ENCODE assay signal across 7 mouse cellular contexts in the genomic region with DNA sequence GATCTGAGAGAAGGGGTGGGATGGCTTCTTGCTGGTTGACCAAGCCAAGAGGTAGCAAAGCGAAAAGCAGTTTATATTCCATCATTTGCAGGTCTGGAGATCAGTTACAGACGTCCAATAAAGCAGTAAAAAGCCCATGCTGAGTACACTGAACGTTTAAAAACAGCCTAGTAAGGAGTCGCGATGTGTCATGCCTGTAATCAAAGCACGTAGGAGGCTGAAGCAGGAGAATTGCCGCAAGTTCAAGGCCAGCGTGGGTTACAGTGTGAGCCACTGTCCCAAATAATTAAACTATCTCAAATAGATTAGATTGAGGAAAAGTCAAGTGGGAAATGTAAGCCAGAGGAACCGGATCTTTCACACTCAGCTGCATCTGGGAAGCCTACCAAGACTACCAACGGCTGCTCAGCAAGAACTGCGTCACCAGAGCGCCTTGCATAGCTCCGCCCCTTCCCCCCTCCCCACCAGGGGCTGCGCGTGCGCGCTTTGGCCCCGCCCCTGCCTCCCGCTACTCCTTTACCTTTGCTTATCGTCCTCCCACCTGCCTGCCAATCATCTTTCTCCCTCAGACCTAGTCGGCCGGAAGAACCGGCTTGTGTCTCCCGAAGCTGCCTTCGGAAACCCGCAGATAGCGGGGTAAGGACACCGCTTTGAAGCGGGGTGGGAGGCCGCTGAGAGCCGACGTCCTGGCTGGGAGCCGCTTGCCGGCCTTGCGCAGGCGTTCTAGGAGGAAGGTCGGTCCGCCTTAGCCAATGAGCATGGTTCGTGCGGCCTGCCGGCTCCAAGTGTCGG. TPM values are rescaled to one million over a fixed set of nuclear protein-coding genes. Genes with fewer than 3 reads are reported as not detected.
DNase-seq lines count a peak whose midpoint lies in the region; ATAC-seq lines count a peak whose summit lies in the region.

A gene (plus strand): TSS at position 487 of the 792 bp plus-strand sequence.

- intact Hi-C loops in left cerebral cortex, postnatal 36 days (cut with DNase I): no loop called here

- H3K27me3 ChIP-seq in intestine, embryonic 16.5 days (replicated peaks; ENCODE audit: control insufficient read depth, insufficient read depth, low read length): no peaks in the 10 kb centered on the region
- H3K27me3 ChIP-seq in midbrain, embryonic 11.5 days (ENCODE audit: control insufficient read depth, insufficient read depth, low read length): no peaks in the 10 kb centered on the region

- H3K27ac ChIP-seq in intestine, embryonic 16.5 days (ENCODE audit: low read length): peak within 1 kb of the TSS; percentile 89
- H3K27ac ChIP-seq in midbrain, embryonic 11.5 days (ENCODE audit: low read depth, low read length): peak within 1 kb of the TSS; percentile 57; the same call in 1 of the 2 replicates

- 6% methylated on average over 42 of the region's 42 CpGs for WGBS in intestine, embryonic 16.5 days
- 8% methylated on average over 42 of the region's 42 CpGs for WGBS in midbrain, embryonic 11.5 days

- H3K36me3 ChIP-seq in intestine, embryonic 16.5 days (ENCODE audit: control insufficient read depth, insufficient read depth, low read length): no peaks in the 10 kb centered on the region
- no peaks in the 10 kb centered on the region for H3K36me3 ChIP-seq in midbrain, embryonic 11.5 days (ENCODE audit: control insufficient read depth, insufficient read depth, low read length)

- no peaks in the 10 kb centered on the region for H3K9me3 ChIP-seq in intestine, embryonic 16.5 days (ENCODE audit: control insufficient read depth, low read length)
- H3K9me3 ChIP-seq in midbrain, embryonic 11.5 days (ENCODE audit: control insufficient read depth, low read length): no peaks in the 10 kb centered on the region

- peak within 1 kb of the TSS; percentile 87 for H3K9ac ChIP-seq in intestine, embryonic 16.5 days (ENCODE audit: low read depth, low read length)
- peak within 1 kb of the TSS; percentile 75 for H3K9ac ChIP-seq in midbrain, embryonic 11.5 days (ENCODE audit: low read length)

- H3K4me3 ChIP-seq in intestine, embryonic 16.5 days (ENCODE audit: low read length): peak within 1 kb of the TSS; percentile 73
- peak within 1 kb of the TSS; percentile 58 for H3K4me3 ChIP-seq in midbrain, embryonic 11.5 days (ENCODE audit: low read depth, low read length)

- H3K4me2 ChIP-seq in intestine, embryonic 16.5 days (ENCODE audit: low read depth, low read length): peak within 1 kb of the TSS; percentile 89
- H3K4me2 ChIP-seq in midbrain, embryonic 11.5 days: peak within 1 kb of the TSS; percentile 74

- peak; percentile 88 for DNase-seq in adrenal gland, adult 8-10 months
- peak; percentile 95 for DNase-seq in embryo, embryonic 9.5 days (ENCODE audit: extremely low spot score)
- peak; percentile 82 to 91 for DNase-seq in gastrocnemius, postnatal 4 days (ENCODE audit: low spot score in 2 of 2)
- DNase-seq in left cerebral cortex, postnatal 36 days (ENCODE audit: low spot score in 2 of 2): peak; percentile 91 to 93
- peak; percentile 99 for DNase-seq in midbrain, embryonic 11.5 days (ENCODE audit: low spot score, missing footprints)
- peak; percentile 93 for DNase-seq in skeletal muscle tissue, adult 2 months (ENCODE audit: low read depth, low spot score)

- peak; percentile 99 for ATAC-seq in intestine, embryonic 16.5 days
- peak; percentile 99 for ATAC-seq in midbrain, embryonic 11.5 days (ENCODE audit: low FRiP score)

- peaks cover 10% of the 10 kb centered on the region for H3K4me1 ChIP-seq in intestine, embryonic 16.5 days (ENCODE audit: control insufficient read depth, insufficient read depth, low read length)
- 0 out of 2 replicates have a peak, but pooled peaks cover 4% of the 10 kb centered on the region for H3K4me1 ChIP-seq in midbrain, embryonic 11.5 days (ENCODE audit: control insufficient read depth, insufficient read depth, low read length)

RNA-seq across cellular contexts. Expression of the gene that starts here (rescaled TPM):
- 10 to 100 TPM; 22.9 to 25.2 (median 24.8) TPM for total RNA-seq in adrenal gland, adult 8-10 months (2022)
- 10 to 100 TPM; 12.7 to 19.9 TPM for total RNA-seq in gastrocnemius, postnatal 4 days (2021)
- polyA plus RNA-seq in intestine, embryonic 16.5 days (2015; fragmentation: Nextera tagmentation; extraction: Ambion mirVana): 5.5 and 5.6 TPM in 2 replicates
- 10 to 100 TPM; 16.2 to 16.8 TPM for total RNA-seq in left cerebral cortex, postnatal 36 days (2021)
- polyA plus RNA-seq in midbrain, embryonic 11.5 days (2014; fragmentation: Nextera tagmentation; extraction: Ambion mirVana): 5.7 and 5.8 TPM in 2 replicates

Comparison
In these comparisons a context has a peak if more than half of its experiments do, and no peak if none do; other contexts are left out.
1. Peak in every context shown above with its lines: DNase-seq, ATAC-seq, H3K4me3 ChIP-seq and H3K27ac ChIP-seq.